Mouse (Mus musculus): ENCODE data around the gene Nup37.

DNA sequence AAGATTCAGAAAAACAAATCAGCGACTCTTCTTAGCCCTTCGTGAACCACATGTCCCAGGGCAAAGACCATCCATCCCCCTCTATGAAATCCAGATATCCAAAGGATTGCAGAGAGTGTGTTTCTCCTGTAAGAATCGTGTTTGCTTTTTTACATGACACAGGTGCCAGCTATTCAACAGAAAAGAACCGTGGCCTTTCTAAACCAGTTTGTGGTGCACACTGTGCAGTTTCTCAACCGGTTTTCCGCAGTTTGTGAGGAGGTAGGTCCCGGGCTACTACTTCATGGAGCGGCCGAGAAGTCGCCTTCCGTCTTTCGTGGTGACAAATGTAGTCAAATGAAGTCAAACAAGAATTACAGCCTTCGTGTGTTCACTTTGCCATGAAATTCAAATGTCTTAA is 54.9 kb downstream of the Nup37 start:
- TF ChIP-seq CTCF (IDR thresholded peaks at IDR 0.05; ENCODE audit: control insufficient read depth, insufficient read depth, insufficient replicate concordance, low read depth, low read length) (no peak), POLR2A (IDR thresholded peaks at IDR 0.05; ENCODE audit: control insufficient read depth, low read depth, low read length) (no peak)

Measured in testis, adult 2 months (tissue).